Mouse (Mus musculus) forebrain, embryonic 15.5 days (tissue): ENCODE results near the gene 1600012H06Rik. TPM values are rescaled to one million over a fixed set of nuclear protein-coding genes. Genes with fewer than 3 reads are reported as not detected.
"Not testable (repeated sequence)": the region's sequence is repeated elsewhere in the genome, so short reads cannot be mapped to it uniquely, and the experiment has no call there.

Experiments
- ATAC-seq: fragments of 200-750 bp; cut with Nextera tagmentation; replicated peaks from 2 replicates; pipeline ENCODE4 v1.8.0; 2017; ENCODE audit warnings: mild to moderate bottlenecking, moderate TSS enrichment, moderate library complexity
- H3K27ac ChIP-seq: fragments of 300-500 bp; sonication (generic); replicated peaks from 2 replicates; pipeline ENCODE4 v1.5.1; 2015; ENCODE audit warnings: mild to moderate bottlenecking, inconsistent platforms
- H3K27me3 ChIP-seq: fragments of 300-500 bp; sonication (generic); 2 replicates; pipeline ENCODE4 v1.6.1; 2015; ENCODE audit warnings: inconsistent platforms
- H3K36me3 ChIP-seq: fragments of 300-500 bp; sonication (generic); 2 replicates; pipeline ENCODE4 v1.6.1; 2015; ENCODE audit warnings: mild to moderate bottlenecking, inconsistent platforms
- H3K4me1 ChIP-seq: fragments of 300-500 bp; sonication (generic); 2 replicates; pipeline ENCODE4 v1.6.1; 2015; ENCODE audit warnings: inconsistent platforms
- H3K4me2 ChIP-seq: fragments of 300-500 bp; sonication (generic); replicated peaks from 2 replicates; pipeline ENCODE4 v1.6.1; 2015; ENCODE audit warnings: mild to moderate bottlenecking, inconsistent platforms
- H3K4me3 ChIP-seq: fragments of 300-500 bp; sonication (generic); 2 replicates; pipeline ENCODE4 v1.5.1; 2015; ENCODE audit warnings: mild to moderate bottlenecking, inconsistent platforms
- H3K9ac ChIP-seq: fragments of 300-500 bp; sonication (generic); replicated peaks from 2 replicates; pipeline ENCODE4 v1.6.1; 2015; ENCODE audit warnings: mild to moderate bottlenecking, inconsistent platforms
- H3K9me3 ChIP-seq: fragments of 300-500 bp; sonication (generic); 2 replicates; pipeline ENCODE4 v1.6.1; 2016; ENCODE audit warnings: inconsistent platforms
- WGBS: fragments of 180-500 bp; shearing (Covaris S2); methylation state at CpG from one replicate; pipeline ENCODE4 v1.1.7; 2015; ENCODE audit warnings: mixed read lengths; 5-methylcytosine and 5-hydroxymethylcytosine counted together
- polyA plus RNA-seq: library from polyadenylated mRNA; unstranded; fragments of >200 nt; fragmentation: Nextera tagmentation; extraction: Ambion mirVana; gene quantifications from 2 replicates; pipeline ENCODE4 v1.2.1, GENCODE M21; 2015

Gene 1600012H06Rik
- polyA plus RNA-seq, 1 experiment from 2014 or later = 31.7 TPM

- Histone ChIP-seq H3K9me3 (no peaks in the 10 kb centered on the region), H3K27ac (no peak overlapping the region), H3K27me3 (no peaks in the 10 kb centered on the region), H3K36me3 (peaks cover 61% of the 10 kb centered on the region), H3K4me1 (peaks cover 12% of the 10 kb centered on the region), H3K4me3 (no peak overlapping the region), H3K9ac (no peak overlapping the region), H3K4me2 (no peak overlapping the region)
- no peak for ATAC-seq
- WGBS = 88% methylated on average over 7 of the region's 7 CpGs
Observed at GRCm38 (mm10) chr17:14949161-14949827, 6.3 kb downstream of the 1600012H06Rik start.

GRCm38 (mm10) chr17:14953452-14953851 lies 10.5 kb downstream of the 1600012H06Rik start:
- WGBS = 93% methylated on average over 8 of the region's 8 CpGs
- Histone ChIP-seq H3K36me3 (peaks cover 52% of the 10 kb centered on the region), H3K27ac (no peak overlapping the region), H3K9ac (no peak overlapping the region), H3K4me3 (no peak overlapping the region), H3K4me1 (0 out of 2 replicates have a peak, but pooled peaks cover 1% of the 10 kb centered on the region), H3K4me2 (no peak overlapping the region), H3K9me3 (no peaks in the 10 kb centered on the region), H3K27me3 (no peaks in the 10 kb centered on the region)
- ATAC-seq = no peak

- H3K9ac ChIP-seq = no peak overlapping the region
- no peak overlapping the region for H3K4me2 ChIP-seq
- H3K4me3 ChIP-seq = no peak overlapping the region
- H3K36me3 ChIP-seq = peaks cover 12% of the 10 kb centered on the region
- H3K4me1 ChIP-seq = peaks cover 15% of the 10 kb centered on the region
- no peak for ATAC-seq
- no peak overlapping the region for H3K27ac ChIP-seq
- H3K9me3 ChIP-seq = no peaks in the 10 kb centered on the region
- WGBS = 92% methylated on average over 5 of the region's 5 CpGs
- no peaks in the 10 kb centered on the region for H3K27me3 ChIP-seq
Observed at GRCm38 (mm10) chr17:14958686-14959327, 15.8 kb downstream of the 1600012H06Rik start.

GRCm38 (mm10) chr17:14959979-14960378 lies 17.0 kb downstream of the 1600012H06Rik start:
- H3K4me1 ChIP-seq = peaks cover 15% of the 10 kb centered on the region
- peak overlapping the region; percentile 44 for H3K4me2 ChIP-seq
- 15% methylated on average over 3 of the region's 3 CpGs for WGBS
- ATAC-seq = no peak
- H3K36me3 ChIP-seq = 0 out of 2 replicates have a peak, but pooled peaks cover 6% of the 10 kb centered on the region
- H3K9me3 ChIP-seq = no peaks in the 10 kb centered on the region
- peak overlapping the region; percentile 29 for H3K4me3 ChIP-seq
- H3K27me3 ChIP-seq = no peaks in the 10 kb centered on the region
- H3K27ac ChIP-seq = no peak overlapping the region
- peak overlapping the region; percentile 41 for H3K9ac ChIP-seq

- H3K9me3 ChIP-seq = no peaks in the 10 kb centered on the region
- H3K36me3 ChIP-seq = 0 out of 2 replicates have a peak, but pooled peaks cover 6% of the 10 kb centered on the region
- H3K27ac ChIP-seq = no peak overlapping the region
- H3K9ac ChIP-seq = peak overlapping the region; percentile 71
- H3K4me2 ChIP-seq = peak overlapping the region; percentile 86
- peak overlapping the region; percentile 76 for H3K4me3 ChIP-seq
- H3K27me3 ChIP-seq = no peaks in the 10 kb centered on the region
- under 1% methylated on average over 22 of the region's 23 CpGs for WGBS
- ATAC-seq = peak; percentile 12
- H3K4me1 ChIP-seq = peaks cover 15% of the 10 kb centered on the region
Observed at GRCm38 (mm10) chr17:14960520-14960919, 17.5 kb downstream of the 1600012H06Rik start.

- H3K9ac ChIP-seq = peak within 1 kb of the TSS; percentile 71
- H3K27ac ChIP-seq, H3K27me3 ChIP-seq, H3K36me3 ChIP-seq, H3K9me3 ChIP-seq: not testable (repeated sequence)
- H3K4me1 ChIP-seq = peaks cover 15% of the 10 kb centered on the region
- ATAC-seq = peak; percentile 74
- WGBS = 1% methylated on average over 39 of the region's 100 CpGs
- H3K4me2 ChIP-seq = peak within 1 kb of the TSS; percentile 86
- H3K4me3 ChIP-seq = peak within 1 kb of the TSS; percentile 76
Observed at GRCm38 (mm10) chr17:14960951-14961556, 18.1 kb downstream of the 1600012H06Rik start, which contains the start of gene Phf10. TSS of gene Phf10 (minus strand) at chr17:14961273.

GRCm38 (mm10) chr17:14961557-14962154 lies 18.7 kb downstream of the 1600012H06Rik start:
- H3K9ac ChIP-seq, H3K27ac ChIP-seq, H3K9me3 ChIP-seq, H3K4me3 ChIP-seq, H3K36me3 ChIP-seq, H3K27me3 ChIP-seq, H3K4me2 ChIP-seq: not testable (repeated sequence)
- peaks cover 15% of the 10 kb centered on the region for H3K4me1 ChIP-seq
- no CpG with 5 or more reads among the region's 44 CpGs for WGBS
- ATAC-seq = peak; percentile 94

- not testable (repeated sequence) for H3K9ac ChIP-seq, ATAC-seq, H3K4me2 ChIP-seq, H3K36me3 ChIP-seq, H3K27me3 ChIP-seq, H3K27ac ChIP-seq, H3K9me3 ChIP-seq, H3K4me1 ChIP-seq, H3K4me3 ChIP-seq
- no CpG with 5 or more reads among the region's 6 CpGs for WGBS
Observed at GRCm38 (mm10) chr17:14968373-14968913, 25.5 kb downstream of the 1600012H06Rik start.

GRCm38 (mm10) chr17:14977718-14978361 lies 34.9 kb downstream of the 1600012H06Rik start:
- ATAC-seq = peak; percentile 2; the same call in 1 of the 2 replicates
- not testable (repeated sequence) for H3K9ac ChIP-seq, H3K27me3 ChIP-seq, H3K4me1 ChIP-seq, H3K9me3 ChIP-seq, H3K4me3 ChIP-seq, H3K27ac ChIP-seq, H3K36me3 ChIP-seq
- H3K4me2 ChIP-seq = peak overlapping the region; percentile 28; the same call in 1 of the 2 replicates
- 2% methylated on average over 4 of the region's 7 CpGs for WGBS

- not testable (repeated sequence) for H3K36me3 ChIP-seq, H3K9me3 ChIP-seq, H3K4me3 ChIP-seq, H3K27me3 ChIP-seq, H3K9ac ChIP-seq, H3K4me1 ChIP-seq, H3K27ac ChIP-seq
- peak within 1 kb of the TSS; percentile 28; the same call in 1 of the 2 replicates for H3K4me2 ChIP-seq
- WGBS = no CpG with 5 or more reads among the region's 60 CpGs
- ATAC-seq = peak; percentile 99
Observed at GRCm38 (mm10) chr17:14978362-14979038, 35.5 kb downstream of the 1600012H06Rik start, which contains the start of the genes 9030025P20Rik and Gm3417. TSS of gene 9030025P20Rik (plus strand) at chr17:14978468. TSS of gene Gm3417 (minus strand) at chr17:14978790.

- 85% methylated on average over 4 of the region's 5 CpGs for WGBS
- not testable (repeated sequence) for H3K9ac ChIP-seq, H3K36me3 ChIP-seq, H3K4me2 ChIP-seq, H3K4me1 ChIP-seq, ATAC-seq, H3K9me3 ChIP-seq, H3K27ac ChIP-seq, H3K27me3 ChIP-seq, H3K4me3 ChIP-seq
Observed at GRCm38 (mm10) chr17:14990116-14990702, 47.2 kb downstream of the 1600012H06Rik start.
